Mouse (Mus musculus): Measurements from ENCODE around the gene Vmn2r89. TPM values are rescaled to one million over a fixed set of nuclear protein-coding genes. Genes with fewer than 3 reads are reported as not detected.

The Vmn2r89 gene
- total RNA-seq, 1 experiment, result not detected

DNA sequence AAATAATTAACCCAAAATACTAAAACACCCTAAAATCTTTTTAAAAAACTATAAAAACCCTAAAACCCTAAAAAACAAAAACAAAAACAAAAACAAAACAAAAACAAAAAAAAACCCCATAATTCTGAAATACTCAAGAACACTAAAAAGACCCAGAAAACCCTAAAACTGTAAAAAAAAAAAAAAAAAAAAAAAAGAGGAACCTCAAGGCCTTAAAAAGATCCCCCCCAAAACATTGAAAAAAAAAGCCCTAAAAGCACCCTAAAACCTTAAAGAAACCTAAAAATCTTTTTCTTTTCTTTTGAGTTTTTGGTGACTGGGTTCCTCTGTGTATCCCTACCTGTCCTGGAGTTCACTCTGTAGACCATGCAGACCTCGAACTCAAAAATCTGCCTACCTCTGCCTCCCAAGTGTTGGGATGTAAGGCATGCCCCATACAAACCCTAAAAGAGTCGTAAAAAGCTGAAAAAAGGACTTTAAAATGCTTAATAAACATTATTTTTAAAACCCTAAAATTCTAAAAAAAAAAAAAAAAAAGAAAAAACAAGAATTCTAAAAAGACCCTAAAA, 48.1 kb downstream of the Vmn2r89 start:
- H3K4me1 ChIP-seq (ENCODE audit: control insufficient read depth in 2 of 2, insufficient read depth in 2 of 2, low read length in 2 of 2, poor library complexity in 1 of 2), result no peaks in the 10 kb centered on the region
- in situ Hi-C loops (cut with MboI; ENCODE audit: low sequenced_read_pairs in 2 of 2, unreplicated experiment in 2 of 2), result no loop called here
- no peak overlapping the region for H3K9ac ChIP-seq (ENCODE audit: insufficient read depth, low read depth, low read length, poor library complexity, severe bottlenecking)
- no peak overlapping the region for H3K27ac ChIP-seq (ENCODE audit: insufficient read depth, low read depth, low read length, poor library complexity, severe bottlenecking)
- H3K4me3 ChIP-seq (ENCODE audit: insufficient read depth in 1 of 2, low read depth in 1 of 2, low read length in 2 of 2, poor library complexity in 1 of 2, severe bottlenecking in 1 of 2), result no peak overlapping the region
- no peaks in the 10 kb centered on the region for H3K9me3 ChIP-seq (ENCODE audit: control insufficient read depth, insufficient read depth, low read depth, low read length)
- TF ChIP-seq HCFC1 (IDR thresholded peaks at IDR 0.05; ENCODE audit: borderline replicate concordance, insufficient read depth, low read length) (no peak), CHD2 (IDR thresholded peaks at IDR 0.05; ENCODE audit: low read depth, low read length) (no peak), MAFK (IDR thresholded peaks at IDR 0.05; ENCODE audit: insufficient read depth, low read depth, low read length) (no peak), ZNF384 (IDR thresholded peaks at IDR 0.05; ENCODE audit: low read depth, low read length) (no peak), ZC3H11A (IDR thresholded peaks at IDR 0.05; ENCODE audit: borderline replicate concordance, low read depth, low read length) (no peak)
- no peaks in the 10 kb centered on the region for H3K36me3 ChIP-seq (ENCODE audit: control insufficient read depth, insufficient read depth, low read length, poor library complexity, severe bottlenecking)
- no peak for DNase-seq (ENCODE audit: low read depth, low spot score)

DNA sequence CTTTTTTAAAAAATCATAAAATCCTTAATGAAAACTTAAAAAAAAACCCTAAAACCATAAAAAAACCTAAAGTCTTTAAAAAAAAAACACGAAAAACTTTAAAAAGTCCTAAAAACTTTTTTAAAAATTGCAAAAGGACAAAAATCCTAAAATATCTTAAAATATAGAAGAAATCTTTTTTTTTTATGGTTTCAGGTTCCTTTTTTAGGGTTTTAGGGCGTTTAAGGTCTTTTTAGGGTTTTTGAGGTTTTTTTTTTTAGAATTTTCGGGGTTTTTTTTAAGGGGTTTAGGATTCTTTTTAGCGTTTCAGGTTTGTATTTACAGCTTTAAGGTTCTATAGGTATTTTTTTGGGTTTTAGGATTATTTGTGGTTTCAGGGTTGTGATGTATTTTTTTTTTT, 48.8 kb downstream of the Vmn2r89 start:
- in situ Hi-C loops (cut with MboI; ENCODE audit: low sequenced_read_pairs in 2 of 2, unreplicated experiment in 2 of 2), result no loop called here
- TF ChIP-seq ZC3H11A (IDR thresholded peaks at IDR 0.05; ENCODE audit: borderline replicate concordance, low read depth, low read length) (no peak), CHD2 (IDR thresholded peaks at IDR 0.05; ENCODE audit: low read depth, low read length) (no peak), MAFK (IDR thresholded peaks at IDR 0.05; ENCODE audit: insufficient read depth, low read depth, low read length) (no peak), ZNF384 (IDR thresholded peaks at IDR 0.05; ENCODE audit: low read depth, low read length) (no peak), HCFC1 (IDR thresholded peaks at IDR 0.05; ENCODE audit: borderline replicate concordance, insufficient read depth, low read length) (no peak)
- no peaks in the 10 kb centered on the region for H3K9me3 ChIP-seq (ENCODE audit: control insufficient read depth, insufficient read depth, low read depth, low read length)
- H3K4me3 ChIP-seq (ENCODE audit: insufficient read depth in 1 of 2, low read depth in 1 of 2, low read length in 2 of 2, poor library complexity in 1 of 2, severe bottlenecking in 1 of 2), result no peak overlapping the region
- H3K4me1 ChIP-seq (ENCODE audit: control insufficient read depth in 2 of 2, insufficient read depth in 2 of 2, low read length in 2 of 2, poor library complexity in 1 of 2), result no peaks in the 10 kb centered on the region
- no peak for DNase-seq (ENCODE audit: low read depth, low spot score)
- no peak overlapping the region for H3K9ac ChIP-seq (ENCODE audit: insufficient read depth, low read depth, low read length, poor library complexity, severe bottlenecking)
- no peaks in the 10 kb centered on the region for H3K36me3 ChIP-seq (ENCODE audit: control insufficient read depth, insufficient read depth, low read length, poor library complexity, severe bottlenecking)
- H3K27ac ChIP-seq (ENCODE audit: insufficient read depth, low read depth, low read length, poor library complexity, severe bottlenecking), result no peak overlapping the region

- Histone ChIP-seq H3K4me3 (ENCODE audit: insufficient read depth in 1 of 2, low read depth in 1 of 2, low read length in 2 of 2, poor library complexity in 1 of 2, severe bottlenecking in 1 of 2) (no peak overlapping the region), H3K27ac (ENCODE audit: insufficient read depth, low read depth, low read length, poor library complexity, severe bottlenecking) (no peak overlapping the region), H3K4me1 (ENCODE audit: control insufficient read depth in 2 of 2, insufficient read depth in 2 of 2, low read length in 2 of 2, poor library complexity in 1 of 2) (no peaks in the 10 kb centered on the region), H3K36me3 (ENCODE audit: control insufficient read depth, insufficient read depth, low read length, poor library complexity, severe bottlenecking) (no peaks in the 10 kb centered on the region), H3K9ac (ENCODE audit: insufficient read depth, low read depth, low read length, poor library complexity, severe bottlenecking) (no peak overlapping the region), H3K9me3 (ENCODE audit: control insufficient read depth, insufficient read depth, low read depth, low read length) (no peaks in the 10 kb centered on the region)
- DNase-seq (ENCODE audit: low read depth, low spot score), result no peak
- no peak for TF ChIP-seq CHD2 (IDR thresholded peaks at IDR 0.05; ENCODE audit: low read depth, low read length)
- no peak for TF ChIP-seq ZC3H11A (IDR thresholded peaks at IDR 0.05; ENCODE audit: borderline replicate concordance, low read depth, low read length)
- no peak for TF ChIP-seq ZNF384 (IDR thresholded peaks at IDR 0.05; ENCODE audit: low read depth, low read length)
- TF ChIP-seq HCFC1 (IDR thresholded peaks at IDR 0.05; ENCODE audit: borderline replicate concordance, insufficient read depth, low read length), result no peak
- in situ Hi-C loops (cut with MboI; ENCODE audit: low sequenced_read_pairs in 2 of 2, unreplicated experiment in 2 of 2), result no loop called here
Observed at GRCm38 (mm10) chr14:51507416-51507815, 55.8 kb downstream of the Vmn2r89 start.

Other genes starting within 250 kb of the Vmn2r89 start
- gene Ear14, start 248.5 kb upstream of the Vmn2r89 start, total RNA-seq (2012; rRNA removed), result not detected in 2 replicates
- gene Rnase2a, start 195.7 kb upstream of the Vmn2r89 start, total RNA-seq (2012; rRNA removed), result not detected in 2 replicates
- not detected in 2 replicates for gene Gm7247, start 90.1 kb upstream of the Vmn2r89 start, total RNA-seq (2012; rRNA removed)
- gene Vmn2r88, start 41.0 kb upstream of the Vmn2r89 start, total RNA-seq (2012; rRNA removed), result not detected in 2 replicates
- gene Gm5622, start 100.9 kb downstream of the Vmn2r89 start, total RNA-seq (2012; rRNA removed), result not detected in 2 replicates
- gene Gm17175, start 122.2 kb downstream of the Vmn2r89 start, total RNA-seq (2012; rRNA removed), result not detected in 2 replicates
- not detected in 2 replicates for gene Gm17174, start 140.3 kb downstream of the Vmn2r89 start, total RNA-seq (2012; rRNA removed)
- not detected in 2 replicates for gene Gm17078, start 159.5 kb downstream of the Vmn2r89 start, total RNA-seq (2012; rRNA removed)
- gene Gm4181, start 183.8 kb downstream of the Vmn2r89 start, total RNA-seq (2012; rRNA removed), result not detected in 2 replicates
- gene Gm17079, start 243.6 kb downstream of the Vmn2r89 start, total RNA-seq (2012; rRNA removed), result not detected in 2 replicates